Mouse (Mus musculus): Measurements from ENCODE around the gene Shisa5.

The Shisa5 gene

DNA sequence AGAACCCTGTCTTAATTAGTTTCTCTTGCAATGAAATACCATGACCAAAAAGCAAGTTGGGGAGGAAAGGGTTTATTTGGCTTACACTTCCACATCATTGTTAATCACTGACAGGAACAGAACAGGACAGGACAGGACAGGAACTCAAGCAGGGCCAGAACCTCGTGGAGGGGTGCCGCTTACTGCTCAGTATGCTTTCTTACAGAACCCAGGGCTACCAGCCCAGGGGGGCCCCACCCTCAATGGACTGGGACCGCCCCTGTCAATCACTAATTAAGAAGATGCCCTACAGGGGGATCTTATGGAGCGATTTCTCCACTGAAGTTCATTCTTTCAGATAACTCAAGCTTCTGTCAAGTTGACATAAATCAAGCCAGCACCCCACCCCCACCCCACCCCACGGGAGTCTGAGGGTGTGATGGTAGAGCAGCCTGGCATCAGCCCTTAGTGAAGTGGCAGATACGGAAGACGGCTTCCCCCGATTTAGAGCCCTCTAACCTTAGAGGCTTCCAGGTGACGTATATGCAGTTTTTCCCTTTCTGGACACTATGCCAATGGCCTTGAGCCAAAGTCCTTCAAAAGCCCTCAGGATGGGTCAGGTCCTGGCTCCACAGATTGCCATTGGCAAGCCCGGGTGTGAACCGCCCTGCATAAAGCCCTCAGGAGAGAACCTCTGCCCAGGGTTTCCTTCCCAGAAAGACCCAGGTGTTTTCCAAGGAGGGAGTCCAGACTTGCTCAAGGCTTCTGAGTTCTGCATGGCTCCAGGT is 55.6 kb downstream of the Shisa5 start:
- DNase-seq (ENCODE audit: low spot score in 2 of 2): no peak

DNA sequence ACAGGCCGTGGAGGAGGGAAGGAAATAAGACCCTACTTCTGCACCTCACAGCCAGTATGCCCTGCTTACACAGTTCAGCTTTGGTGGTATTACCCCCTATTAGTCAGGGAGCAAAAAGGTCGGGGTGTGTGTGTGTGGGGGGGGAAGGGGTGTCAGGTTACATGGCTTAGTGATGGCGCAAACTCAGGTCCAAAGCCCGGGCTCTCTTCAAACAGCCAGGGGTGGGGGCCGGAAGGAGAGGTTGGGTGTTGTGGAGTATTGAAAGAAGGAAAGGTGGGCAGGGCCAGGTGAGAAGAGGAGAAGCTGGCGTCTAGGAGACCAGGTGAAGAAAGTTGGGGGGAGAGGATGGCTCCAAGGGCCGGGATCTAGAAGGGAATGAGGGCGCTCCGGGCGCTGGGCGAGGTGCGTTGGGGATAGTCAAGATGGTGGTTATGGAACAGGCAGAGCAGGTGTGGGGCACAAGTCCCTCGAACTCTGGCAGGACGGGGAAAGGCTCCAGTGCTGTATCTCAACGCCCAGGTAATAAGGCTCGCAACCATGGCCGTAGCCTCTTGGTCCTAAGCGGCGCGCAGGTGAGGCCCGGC is 56.3 kb downstream of the Shisa5 start:
- no peak for DNase-seq (ENCODE audit: low spot score in 2 of 2)

DNA sequence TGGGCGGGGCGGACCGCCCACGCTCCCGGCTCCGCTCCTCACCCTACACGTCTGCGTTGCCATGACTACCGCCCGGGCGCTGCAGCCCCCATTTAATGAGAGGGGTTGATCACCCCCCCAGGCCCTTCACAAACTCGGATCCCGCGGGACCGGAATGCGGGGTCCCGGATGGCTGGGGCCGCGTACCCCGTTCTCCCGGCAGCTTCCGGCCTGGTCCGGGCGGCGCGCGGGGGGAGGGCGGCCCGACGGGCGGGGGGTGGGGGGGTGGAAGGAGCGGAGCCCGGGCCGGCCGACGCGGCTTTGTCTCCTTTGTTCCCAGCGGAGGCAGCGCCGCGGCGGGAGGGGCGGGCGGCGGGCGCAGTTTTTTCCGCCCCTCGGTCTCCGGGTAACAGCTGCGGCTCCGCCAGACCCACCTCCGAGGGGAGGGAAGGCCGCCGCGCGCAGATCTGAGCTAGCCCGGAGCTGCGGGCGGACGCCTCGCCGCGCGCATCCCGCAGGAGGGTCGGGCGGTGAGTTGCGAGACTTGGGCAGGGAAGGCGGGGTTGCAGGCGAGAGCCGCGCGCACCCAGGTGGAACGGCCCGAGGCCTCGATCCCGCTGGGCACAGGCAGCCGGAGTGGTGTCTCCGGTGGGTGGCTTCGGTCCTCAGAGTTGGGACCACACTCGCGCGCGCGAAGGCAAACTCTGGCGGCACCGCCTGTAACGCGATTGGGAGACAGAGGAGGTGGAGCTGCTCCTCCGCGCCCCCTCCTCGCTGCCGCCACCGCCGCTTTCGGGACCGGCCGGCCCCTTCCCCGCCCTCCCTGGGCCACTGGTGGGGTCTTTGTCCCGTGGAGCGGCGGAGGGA is 57.0 kb downstream of the Shisa5 start, which contains the start of gene Plxnb1:
Gene Plxnb1 (plus strand): TSS at position 253 of the 846 bp plus-strand sequence.
- DNase-seq (ENCODE audit: low spot score in 2 of 2): peak; percentile 64 to 70

DNA sequence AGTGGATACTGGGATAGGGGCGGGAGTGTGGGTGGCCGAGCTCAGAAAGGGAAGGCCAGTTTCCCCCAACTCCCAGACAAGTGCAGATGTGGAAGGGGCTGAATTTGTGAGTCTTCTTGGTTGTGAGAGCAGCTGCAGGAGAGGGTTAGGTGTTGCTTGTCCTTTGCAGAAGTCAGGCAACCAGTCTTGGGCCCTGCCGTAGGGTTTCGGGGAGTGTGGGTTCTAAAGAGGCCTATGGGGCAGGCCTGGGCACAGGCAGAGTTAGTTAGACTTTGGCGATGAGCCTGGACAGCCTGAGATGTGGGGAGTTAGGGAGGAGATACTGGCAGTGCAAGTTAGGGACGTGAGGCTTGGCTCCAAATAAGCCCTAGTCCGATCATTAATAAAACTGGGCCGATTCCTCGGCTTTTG is 57.9 kb downstream of the Shisa5 start:
- DNase-seq (ENCODE audit: low spot score in 2 of 2): no peak

DNA sequence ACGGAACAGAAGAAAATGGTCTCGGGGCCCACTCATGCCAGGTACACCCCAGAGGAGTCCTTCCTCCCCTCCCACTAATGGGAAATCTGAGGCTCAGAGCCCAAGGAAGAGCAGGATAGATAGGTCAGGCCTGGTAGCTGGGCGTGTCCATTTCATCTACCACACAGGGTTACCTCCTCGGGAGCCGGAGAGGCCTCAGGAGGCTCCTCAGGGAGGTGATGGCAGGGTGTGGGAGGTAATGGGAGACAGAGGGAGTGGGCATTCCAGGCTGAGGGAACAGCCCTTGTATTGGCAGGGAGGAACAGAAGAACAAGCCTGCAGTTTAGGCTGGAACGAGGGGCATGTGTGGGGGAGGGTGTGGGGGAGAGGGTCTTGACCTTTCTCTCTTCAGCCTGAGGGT is 58.5 kb downstream of the Shisa5 start:
- DNase-seq (ENCODE audit: low spot score in 2 of 2): no peak

DNA sequence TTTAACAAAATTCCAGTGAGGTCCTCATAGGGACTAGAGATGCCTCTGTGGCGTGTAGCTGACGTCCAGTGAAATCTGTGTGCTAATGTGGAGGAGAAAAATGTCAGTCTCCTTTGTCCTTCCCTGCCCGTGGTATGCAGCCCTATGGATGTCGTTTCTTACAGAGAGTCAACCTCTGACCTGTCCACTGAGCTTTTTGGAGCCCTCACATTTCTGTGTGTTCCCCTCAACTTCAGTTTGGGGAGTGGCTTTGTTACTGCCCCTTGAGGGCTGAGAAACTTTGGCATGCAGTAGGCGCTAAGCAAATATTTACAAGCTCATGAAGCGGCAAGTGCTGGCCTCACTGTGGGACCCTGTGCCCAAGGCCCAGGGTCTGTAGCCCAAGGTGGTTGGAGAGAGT is 58.9 kb downstream of the Shisa5 start:
- no peak for DNase-seq (ENCODE audit: low spot score in 2 of 2)

DNA sequence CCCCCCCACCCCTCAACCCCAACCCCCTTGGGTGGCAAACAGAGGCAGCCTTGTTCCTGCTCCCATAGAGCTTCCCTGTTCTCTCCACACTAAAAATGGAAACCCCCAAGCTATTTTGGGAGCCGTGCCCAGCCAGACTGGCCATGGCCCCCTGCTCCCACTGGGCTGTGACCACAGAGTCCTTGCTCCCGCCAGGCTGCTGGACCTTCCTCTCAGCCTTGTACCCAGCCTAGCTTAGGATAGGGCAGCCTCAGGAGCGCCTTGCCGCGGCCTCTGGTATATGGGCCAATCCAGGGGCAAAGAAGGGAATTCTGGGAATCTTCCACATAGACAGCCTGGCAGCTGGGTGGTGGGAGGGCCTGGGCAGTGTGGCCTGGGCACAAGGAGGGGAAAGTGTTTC is 59.5 kb downstream of the Shisa5 start:
- DNase-seq (ENCODE audit: low spot score in 2 of 2): no peak

- DNase-seq (ENCODE audit: low spot score in 2 of 2): no peak
Observed at GRCm38 (mm10) chr9:109098366-109098765, 60.0 kb downstream of the Shisa5 start.

- DNase-seq (ENCODE audit: low spot score in 2 of 2): no peak
Observed at GRCm38 (mm10) chr9:109098969-109099368, 60.6 kb downstream of the Shisa5 start.

DNA sequence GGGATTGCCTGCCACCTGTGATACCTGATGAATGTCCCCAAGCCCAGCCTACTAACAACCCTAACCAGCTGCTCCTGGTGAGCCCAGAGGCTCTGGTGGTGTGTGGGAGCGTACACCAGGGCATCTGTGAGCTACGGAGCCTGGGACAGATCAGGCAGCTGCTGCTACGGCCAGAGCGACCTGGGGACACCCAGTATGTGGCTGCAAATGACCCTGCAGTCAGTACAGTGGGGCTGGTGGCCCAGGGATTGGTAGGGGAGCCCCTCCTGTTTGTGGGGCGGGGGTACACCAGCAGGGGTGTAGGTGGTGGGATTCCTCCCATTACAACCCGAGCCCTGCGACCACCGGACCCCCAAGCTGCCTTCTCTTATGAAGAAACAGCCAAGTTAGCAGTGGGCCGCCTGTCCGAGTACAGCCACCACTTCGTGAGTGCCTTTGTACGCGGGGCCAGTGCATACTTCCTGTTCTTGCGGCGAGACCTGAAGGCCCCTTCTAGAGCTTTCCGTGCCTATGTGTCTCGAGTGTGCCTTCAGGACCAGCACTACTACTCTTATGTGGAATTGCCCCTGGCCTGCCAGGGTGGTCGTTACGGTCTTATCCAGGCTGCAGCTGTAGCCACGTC is 62.1 kb downstream of the Shisa5 start:
- DNase-seq (ENCODE audit: low spot score in 2 of 2): no peak

DNA sequence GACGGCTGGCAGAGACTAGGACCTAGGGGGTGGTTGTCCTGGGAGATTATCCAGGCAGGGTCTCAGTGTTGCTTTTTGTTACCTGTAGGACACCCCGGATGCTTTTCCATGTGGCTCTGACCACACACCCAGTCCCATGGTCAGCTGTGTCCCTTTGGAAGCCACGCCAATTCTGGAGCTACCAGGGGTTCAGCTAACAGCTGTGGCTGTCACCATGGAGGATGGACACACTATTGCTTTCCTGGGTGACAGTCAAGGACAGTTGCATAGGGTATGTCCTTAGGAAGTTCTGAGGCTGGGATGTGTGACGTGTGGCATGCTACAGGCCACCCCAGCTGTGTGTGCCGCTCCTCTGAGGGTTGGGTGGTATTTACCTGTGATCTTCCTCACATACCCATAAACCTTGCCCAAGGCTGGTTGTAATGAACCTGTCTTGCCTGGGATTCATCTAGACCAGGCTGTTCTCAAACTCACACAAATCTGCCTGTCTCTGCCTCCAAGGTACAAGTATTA is 63.6 kb downstream of the Shisa5 start:
- no peak for DNase-seq (ENCODE audit: low spot score in 2 of 2)

DNA sequence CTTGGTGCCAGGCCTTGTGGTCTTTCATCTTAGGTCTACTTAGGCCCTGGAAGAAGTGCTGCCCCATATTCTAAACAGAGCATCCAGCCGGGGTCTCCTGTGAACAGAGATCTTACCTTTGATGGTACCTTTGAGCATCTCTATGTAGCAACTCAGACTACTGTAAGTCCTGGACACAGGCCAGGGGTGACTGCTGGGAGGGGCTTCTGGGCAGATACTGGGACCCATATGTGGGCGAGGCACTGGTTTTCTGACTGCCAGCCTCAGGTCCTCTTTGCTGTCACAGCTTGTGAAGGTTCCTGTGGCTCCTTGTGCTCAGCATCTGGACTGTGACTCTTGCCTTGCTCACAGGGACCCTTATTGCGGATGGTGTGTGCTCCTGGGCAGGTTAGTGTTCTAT is 64.2 kb downstream of the Shisa5 start:
- DNase-seq (ENCODE audit: low spot score in 2 of 2): no peak

GRCm38 (mm10) chr9:109103250-109103649 is 64.9 kb downstream of the Shisa5 start:
- DNase-seq (ENCODE audit: low spot score in 2 of 2): no peak

GRCm38 (mm10) chr9:109104083-109104482 is 65.7 kb downstream of the Shisa5 start:
- no peak for DNase-seq (ENCODE audit: low spot score in 2 of 2)

- no peak for DNase-seq (ENCODE audit: low spot score in 2 of 2)
Observed at GRCm38 (mm10) chr9:109105011-109105410, 66.6 kb downstream of the Shisa5 start.

DNA sequence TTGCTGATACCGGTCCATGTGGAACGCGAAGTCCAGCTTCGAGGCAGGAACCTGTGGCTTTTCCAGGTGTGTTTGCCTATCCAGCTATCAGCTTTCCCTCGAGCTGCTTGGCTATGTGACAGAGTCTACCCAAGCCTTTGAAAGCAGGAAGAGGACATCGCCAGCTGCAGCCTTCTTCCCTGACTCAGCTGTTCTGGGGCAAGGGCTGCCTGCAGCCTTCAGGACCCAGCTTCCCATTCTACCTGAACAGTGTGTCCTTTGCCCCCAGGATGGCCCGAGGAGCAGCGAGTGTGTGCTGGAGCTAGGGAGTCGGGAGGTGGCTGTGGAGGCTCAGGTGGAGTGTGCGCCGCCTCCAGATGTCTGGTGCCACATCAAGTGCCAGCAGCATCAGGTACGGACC is 67.3 kb downstream of the Shisa5 start:
- no peak for DNase-seq (ENCODE audit: low spot score in 2 of 2)

DNA sequence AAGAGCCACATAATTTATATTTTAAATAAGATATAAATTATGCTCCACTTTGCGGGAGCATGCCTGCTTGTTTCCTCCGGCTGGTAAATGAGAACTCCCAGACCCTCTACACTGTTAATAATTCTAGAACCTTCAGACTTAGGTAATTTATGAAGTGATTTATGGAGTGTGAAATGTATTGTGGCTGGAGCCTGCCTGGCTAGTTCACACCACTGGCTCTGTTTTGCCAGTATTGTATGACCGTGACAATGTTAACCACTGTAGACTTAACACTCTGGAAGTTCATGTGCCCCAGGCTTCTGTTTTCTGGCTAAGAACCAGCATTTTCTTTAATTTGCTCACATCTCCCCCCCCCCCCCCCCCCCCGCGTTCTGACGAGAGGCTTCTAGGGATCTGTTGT is 69.0 kb downstream of the Shisa5 start:
- DNase-seq (ENCODE audit: low spot score in 2 of 2): no peak
